Mouse (Mus musculus): Measurements from ENCODE around the gene Ttyh3.

Gene Ttyh3

DNA sequence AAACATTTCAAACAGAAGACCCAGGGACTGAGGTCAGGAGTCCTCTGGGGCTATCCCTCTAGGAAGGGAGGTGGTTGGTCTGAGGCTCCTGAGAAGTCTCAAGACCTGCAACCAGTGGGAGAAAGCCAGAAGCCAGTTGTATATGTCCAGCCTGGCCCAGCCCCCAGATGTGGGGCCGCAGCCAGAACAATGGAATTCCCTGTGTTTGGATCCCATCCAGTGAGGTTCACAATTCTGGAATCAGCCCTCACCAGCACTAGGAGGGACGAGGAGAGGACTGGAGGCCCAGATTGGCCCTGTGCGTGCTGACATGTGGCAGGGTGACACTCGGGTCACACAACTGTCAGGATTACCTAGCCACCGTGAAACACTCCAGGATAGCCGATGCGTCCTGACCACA, 3.8 kb upstream of the Ttyh3 start:
- no peak for DNase-seq (ENCODE audit: low spot score in 2 of 2)

DNA sequence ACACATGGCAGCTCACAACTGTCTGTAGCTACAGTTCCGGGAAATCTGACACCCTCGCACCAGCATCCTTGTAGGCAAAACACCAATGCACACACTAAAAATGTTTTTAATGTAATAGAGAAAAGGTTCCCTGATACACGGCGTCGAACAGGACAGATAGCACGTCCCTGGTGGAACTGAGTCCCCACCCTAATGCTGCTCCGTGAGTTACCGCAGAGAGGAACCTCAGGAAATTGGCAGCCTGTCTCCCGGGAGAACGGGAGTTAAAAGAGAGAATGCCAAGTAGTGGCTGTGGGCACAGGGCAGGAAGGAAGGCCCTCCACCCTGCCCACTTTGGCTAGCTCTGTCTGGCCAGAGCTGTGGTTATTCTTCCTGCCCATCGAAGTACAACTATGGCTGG, 2.4 kb upstream of the Ttyh3 start:
- DNase-seq (ENCODE audit: low spot score in 2 of 2), result no peak

DNA sequence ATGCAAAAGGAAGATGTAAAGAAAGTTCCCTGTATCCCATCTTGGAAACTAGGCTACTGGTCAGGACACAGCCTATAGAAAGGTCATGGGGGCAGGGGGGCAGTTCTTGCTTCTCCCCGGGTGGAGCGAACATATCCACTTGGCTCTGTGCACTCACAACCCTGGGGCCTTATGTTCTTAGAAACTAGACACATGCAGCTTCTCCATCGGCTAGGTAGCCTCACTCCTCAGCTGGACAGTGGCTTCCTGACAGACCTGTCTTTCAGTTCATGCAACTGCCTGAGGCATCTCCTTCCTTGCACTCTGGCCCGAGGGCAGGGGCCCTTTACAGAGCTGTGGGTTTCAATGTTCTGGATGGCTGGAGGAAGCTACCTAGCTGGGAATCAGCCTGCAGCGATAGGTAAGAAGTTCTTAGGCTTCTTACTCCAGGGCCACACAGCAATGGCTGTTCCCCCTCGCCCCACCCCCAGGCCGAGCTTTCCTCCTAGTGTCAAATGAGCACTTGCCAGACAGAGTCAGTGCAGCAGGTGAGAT, 1.1 kb upstream of the Ttyh3 start:
- DNase-seq (ENCODE audit: low spot score in 2 of 2), result no peak

DNA sequence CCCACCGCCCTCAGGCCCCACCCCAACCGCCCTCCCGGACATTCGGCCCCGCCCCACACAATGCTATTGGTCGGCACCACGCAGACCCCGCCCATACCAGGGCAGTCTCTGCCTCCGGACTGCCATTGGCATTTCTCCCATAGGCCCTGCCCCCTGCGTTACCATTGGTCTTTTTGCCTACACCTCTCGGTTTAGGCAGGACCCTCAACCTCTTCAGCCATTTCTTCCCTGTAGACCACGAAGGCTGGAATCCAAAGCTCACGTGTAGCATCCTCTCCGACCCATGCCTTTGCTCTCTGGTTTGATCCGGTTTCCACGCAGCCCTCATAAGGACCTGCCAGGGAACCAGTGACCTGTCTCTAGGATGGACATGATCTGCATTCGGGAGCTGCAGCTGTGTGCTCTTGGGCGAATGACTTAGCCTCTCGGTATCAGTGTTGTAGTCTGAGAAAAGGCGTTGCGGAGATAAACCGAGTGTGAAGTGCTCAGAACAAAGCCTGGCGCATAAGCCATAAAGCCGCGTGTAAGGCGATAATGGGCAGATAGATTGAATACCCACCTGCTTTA, 353 bp upstream of the Ttyh3 start:
- peak; percentile 92 to 96 for DNase-seq (ENCODE audit: low spot score in 2 of 2)

DNA sequence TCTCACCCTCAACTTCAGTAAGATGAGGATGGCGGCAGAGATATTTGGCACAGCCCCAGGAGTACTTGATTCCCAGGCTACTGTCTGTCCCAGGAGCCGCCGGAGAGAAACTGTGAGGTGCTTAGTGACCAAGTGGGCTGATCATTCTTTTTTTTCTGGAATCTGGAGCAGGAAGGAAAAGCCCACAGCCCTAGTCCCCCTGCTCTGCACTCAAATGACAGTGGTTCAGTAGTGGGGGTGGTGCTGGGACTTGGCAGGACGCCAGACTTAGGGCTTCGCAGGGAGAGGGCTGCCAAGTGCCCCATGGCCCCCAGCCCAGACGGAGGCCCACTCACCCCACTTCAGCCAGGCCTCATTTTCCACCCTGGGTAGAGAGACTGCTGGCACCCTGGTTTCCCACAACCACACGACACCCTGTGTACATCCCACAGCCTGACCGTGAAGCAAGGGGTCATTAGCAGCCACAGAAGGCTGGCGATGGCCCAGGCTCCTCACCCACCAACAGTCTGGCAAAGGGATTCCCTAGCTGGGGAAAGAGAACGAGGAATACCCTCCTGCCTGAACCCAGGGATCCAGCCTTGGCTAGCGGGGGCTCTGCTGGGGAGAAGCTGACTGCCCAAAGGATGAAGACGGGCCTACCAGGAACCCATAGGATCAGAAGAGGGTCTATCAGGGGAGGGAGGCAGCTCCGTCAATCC, 861 bp downstream of the Ttyh3 start:
- peak in 1 of 2 experiments; percentile 35 for DNase-seq (ENCODE audit: low spot score in 2 of 2)

DNA sequence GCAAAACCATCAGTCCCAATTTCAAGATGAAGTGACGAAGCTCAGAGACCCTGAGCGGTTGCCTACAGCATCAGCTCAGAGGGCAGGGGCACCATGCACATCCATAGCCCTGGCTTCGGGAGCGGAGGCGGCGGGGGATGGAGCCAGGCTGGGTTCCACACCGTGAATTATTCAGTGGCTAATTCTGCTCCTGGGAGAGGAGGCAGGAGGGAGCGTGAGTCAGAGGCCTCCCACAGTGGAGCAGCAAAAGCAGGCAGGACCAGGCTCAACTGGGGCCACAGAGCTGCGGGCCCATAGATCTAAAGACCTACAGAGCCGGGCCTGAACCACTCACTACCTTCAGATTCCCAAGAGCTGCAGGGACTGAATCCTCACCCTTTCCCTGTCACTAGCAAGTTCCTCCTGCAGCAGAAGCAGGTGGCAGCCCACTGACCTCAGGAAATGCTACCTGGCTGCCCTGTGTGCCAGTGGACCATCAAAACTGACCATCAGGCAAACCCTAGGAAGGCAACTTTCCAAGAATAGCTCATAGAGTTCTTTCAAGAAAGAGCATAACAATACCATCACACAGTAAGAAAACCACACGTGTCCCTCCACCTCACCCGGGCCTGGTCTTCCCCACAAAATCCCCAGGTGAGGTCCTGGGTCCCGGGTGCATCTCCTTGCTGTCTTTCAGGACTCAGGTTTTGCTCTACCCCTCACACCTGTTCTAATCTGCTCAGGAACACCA, 1.6 kb downstream of the Ttyh3 start:
- no peak for DNase-seq (ENCODE audit: low spot score in 2 of 2)

DNA sequence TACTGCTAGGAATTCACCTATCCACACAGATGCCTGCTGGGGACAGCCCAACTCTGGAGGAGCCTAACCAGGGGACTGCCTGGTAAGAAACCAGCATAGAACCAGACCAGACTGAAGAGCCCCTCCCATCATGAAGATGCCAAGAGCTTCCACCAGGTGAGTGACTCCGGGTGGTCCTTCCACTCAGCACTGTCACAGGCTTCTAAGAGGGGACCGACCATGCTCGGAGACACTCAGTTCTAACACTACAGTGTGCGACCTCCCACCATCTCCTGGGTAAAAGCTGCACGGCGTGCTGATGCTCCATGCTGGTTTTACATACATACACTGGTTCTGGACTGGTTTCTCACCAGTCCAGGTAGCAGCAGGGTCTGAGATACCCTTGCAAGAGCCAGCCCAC, 2.7 kb downstream of the Ttyh3 start:
- DNase-seq (ENCODE audit: low spot score in 2 of 2), result no peak

DNA sequence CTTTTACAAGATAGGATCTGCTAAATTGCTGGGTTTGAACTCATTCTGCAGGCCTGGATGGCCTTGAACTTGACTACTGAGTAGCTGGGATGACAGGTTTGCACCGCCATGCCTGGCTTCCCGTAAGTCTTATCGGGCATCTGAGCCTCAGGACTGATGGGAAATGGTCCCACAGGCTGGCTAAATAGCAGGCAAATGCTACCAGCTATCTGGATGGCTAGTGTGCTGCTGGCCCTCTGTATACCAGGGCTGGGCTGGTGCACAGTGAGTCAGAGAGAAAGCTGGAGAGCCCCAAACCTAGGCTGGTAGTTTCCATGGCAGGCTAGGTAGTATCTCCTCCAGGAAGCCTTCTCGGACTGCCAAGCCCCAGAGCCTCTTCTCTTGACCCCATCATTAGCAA, 3.4 kb downstream of the Ttyh3 start:
- no peak for DNase-seq (ENCODE audit: low spot score in 2 of 2)

DNA sequence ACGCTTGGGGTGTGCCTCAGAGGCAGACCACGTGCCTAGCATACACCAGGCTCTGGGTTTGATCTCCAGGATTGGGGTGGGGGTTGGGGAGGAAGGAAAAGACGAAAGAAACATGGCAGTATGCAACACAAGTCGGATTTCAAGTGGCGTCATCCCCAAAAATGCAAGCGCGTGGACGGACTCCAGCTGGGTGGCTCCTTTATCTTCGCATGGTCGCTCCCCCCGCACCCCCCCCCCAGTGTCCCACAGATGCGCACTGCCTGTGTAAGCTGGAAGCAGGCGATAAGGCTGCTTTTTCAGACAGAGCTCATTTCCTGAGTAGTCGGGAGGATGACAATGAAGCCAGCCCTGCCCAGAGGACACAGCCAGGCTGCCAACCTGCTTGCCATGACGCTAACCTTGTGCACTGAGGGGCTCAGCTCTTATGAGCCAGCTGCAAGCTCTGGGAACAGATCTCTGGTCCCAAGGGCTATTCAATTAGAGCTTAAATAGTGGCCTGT, 4.1 kb downstream of the Ttyh3 start:
- DNase-seq (ENCODE audit: low spot score in 2 of 2), result no peak

DNA sequence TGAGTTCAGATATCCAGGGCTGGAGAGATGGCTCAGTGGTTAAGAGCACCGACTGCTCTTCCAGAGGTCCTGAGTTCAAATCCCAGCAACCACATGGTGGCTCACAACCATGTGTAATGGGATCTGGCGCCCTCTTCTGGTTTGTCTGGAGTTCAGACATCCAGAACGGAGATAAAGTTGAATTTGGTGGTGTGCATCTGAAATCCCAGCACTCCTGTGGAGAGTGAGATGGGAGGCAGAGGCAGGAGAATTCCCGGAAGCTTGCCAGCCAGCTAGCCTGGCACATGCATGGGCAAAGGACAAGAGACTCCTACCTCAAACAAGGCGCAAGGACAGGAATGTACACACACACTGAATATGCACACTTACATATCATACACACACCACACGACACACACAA, 4.6 kb downstream of the Ttyh3 start:
- DNase-seq (ENCODE audit: low spot score in 2 of 2), result peak in 1 of 2 experiments; percentile 42

DNA sequence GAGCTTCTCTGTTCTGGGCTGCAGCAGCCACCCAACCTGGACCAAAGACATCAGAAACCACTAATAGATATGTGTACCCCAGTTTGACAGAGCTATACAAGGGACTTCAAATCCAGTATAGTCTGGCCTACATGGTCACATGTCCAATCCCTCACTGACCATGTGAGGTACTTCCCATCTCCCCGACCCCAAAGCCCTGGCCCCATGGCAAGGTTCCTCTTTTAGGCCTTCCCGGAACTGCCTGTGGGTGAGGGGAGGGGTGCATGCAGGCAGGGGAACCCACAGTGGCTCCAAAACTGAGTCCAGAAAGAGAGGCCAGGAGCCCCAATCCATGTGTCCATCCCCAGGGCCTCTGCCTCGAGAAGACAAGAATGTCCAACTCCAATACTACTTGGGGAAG, 6.8 kb downstream of the Ttyh3 start:
- peak in 1 of 2 experiments; percentile 60 for DNase-seq (ENCODE audit: low spot score in 2 of 2)

DNA sequence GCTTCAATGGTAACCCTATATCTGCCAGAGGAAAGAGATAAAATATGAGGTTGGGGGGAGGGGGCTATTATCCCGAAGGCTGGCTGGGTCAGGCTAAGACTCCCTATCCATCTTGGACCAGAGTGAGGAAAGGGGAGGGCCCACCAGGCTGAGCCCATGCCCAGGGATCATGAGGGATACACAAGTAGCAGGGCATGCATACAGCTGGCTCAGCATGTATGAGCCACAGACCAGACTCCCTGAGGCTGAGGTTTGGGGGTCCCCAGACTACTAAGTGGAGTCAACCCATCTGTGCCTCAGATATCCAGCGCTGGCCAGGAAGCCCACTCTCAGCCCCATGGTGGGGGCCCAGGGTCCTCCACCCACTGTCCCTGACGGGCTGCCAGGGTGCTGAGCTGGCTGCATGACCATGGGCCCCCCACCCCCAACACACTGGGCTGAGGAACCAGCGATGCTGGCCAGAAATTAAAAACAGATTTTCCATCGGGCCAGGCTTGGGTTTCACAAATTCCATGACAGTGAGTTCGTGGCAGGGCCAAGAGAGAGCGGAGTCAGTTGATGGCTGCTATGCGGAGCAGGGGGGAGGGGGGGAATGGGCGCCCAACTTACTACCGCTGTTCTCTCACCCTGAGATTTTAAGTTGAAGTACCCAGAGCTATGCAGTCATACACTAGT, 7.4 kb downstream of the Ttyh3 start:
- no peak for DNase-seq (ENCODE audit: low spot score in 2 of 2)

DNA sequence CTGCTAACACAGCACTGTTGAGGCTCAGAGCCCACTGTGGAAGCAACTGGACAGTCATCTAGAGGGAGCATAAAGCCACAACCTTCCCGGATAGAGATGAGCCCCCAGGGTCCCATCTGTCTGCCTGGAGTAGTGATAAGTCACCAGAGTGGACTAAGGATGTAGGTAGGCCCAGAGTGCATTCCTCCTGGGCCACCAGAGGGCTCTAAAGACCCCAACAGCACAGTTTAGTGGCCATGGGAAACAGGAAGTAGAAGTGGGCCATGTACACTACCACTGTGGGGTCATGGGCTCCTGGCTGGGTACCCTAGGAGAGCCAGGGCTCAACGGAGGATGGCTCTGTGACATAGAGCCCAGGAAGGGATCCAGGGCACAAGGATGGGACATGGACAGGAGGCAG, 8.0 kb downstream of the Ttyh3 start:
- no peak for DNase-seq (ENCODE audit: low spot score in 2 of 2)

DNA sequence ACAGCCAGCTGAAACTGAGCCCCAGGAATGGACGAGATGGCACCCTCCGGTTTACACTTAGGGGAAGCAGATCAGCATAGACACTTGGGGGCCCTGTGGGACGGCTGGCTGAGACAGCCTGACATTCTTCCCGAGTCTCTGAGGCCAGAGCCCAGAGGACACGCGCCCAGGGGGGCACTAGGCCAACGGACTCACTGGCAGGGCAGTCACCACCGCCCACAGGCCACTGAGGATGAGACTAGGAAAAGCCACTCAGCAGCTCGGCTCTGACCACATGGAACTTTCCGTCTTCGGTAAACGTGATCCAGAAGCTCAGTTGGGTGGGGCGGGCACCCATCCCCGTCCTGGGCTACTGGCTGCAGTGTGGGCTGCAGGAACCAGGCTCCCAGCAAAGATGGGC, 9.0 kb downstream of the Ttyh3 start:
- DNase-seq (ENCODE audit: low spot score in 2 of 2), result no peak

DNA sequence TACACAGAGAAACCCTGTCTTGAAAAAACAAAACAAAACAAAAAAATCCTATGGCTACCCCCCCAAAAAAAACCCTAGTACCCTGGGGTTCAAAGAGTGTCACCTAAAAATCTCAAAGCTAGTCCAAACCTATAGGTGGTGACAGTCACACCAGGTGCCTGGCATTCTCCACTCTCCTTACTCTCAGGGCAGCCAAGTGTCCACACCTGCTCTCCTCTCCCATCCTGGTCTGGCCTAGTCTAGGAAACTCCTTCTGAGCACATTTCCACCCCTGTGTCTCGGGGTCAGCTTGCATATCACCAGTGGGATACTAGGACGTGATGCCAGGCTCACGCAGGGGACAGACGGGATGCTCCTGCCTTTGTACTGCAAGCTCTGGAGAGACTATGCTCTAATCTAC, 9.5 kb downstream of the Ttyh3 start:
- no peak for DNase-seq (ENCODE audit: low spot score in 2 of 2)

DNA sequence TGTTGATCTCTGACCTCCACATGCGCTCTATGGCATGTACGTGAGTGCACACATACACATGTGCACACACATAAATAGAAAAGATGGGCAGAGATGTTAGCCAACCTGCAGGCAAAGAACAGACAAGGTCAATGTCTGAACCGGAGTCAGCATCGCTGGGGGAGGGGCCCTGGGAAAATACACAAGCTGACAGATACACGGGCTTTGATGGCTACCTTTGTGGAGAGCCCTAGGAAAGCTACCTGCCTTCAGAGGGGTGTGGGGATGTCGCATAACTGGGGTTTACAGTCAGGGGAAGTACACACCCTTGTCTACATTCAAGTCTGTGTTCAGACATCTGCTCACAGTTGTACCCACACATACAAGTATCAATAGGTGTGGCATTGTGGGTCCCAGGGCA, 10.3 kb downstream of the Ttyh3 start:
- no peak for DNase-seq (ENCODE audit: low spot score in 2 of 2)

DNA sequence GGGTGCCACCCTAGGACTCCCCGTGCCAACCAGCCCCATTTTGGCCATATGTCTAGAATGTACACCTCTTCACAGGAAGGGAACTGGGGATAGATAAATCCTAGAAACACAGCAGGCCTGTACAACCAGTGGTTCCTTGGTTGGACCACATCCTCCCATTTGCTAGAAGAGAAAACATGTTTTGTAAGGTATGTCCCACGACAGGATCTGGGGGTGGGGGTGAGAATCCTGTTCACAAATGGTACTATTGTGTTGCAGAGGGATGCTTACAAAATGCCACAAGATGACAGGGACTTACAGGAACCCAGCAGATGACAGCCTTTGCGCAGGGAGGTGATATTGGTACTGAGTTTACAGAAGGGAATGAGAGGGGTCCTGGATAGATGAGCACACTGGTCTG, 10.8 kb downstream of the Ttyh3 start:
- no peak for DNase-seq (ENCODE audit: low spot score in 2 of 2)

DNA sequence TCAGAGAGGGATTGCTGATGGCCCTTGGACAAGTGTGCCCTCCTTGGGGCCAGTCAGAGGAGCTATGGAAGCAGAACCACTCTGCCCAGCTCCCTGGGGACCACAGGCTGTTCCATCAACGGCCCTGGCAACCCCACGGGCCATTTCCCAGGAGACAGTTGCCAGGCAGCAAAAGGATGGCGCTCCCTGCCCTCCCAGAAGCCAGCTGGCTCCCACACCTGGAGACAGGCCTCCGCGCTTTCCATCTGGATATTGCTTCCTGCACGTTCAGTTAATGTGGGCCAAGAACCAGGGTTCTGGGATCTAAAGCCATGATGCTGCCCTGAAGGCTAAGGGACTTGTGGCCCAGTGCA, 11.8 kb downstream of the Ttyh3 start:
- no peak for DNase-seq (ENCODE audit: low spot score in 2 of 2)

DNA sequence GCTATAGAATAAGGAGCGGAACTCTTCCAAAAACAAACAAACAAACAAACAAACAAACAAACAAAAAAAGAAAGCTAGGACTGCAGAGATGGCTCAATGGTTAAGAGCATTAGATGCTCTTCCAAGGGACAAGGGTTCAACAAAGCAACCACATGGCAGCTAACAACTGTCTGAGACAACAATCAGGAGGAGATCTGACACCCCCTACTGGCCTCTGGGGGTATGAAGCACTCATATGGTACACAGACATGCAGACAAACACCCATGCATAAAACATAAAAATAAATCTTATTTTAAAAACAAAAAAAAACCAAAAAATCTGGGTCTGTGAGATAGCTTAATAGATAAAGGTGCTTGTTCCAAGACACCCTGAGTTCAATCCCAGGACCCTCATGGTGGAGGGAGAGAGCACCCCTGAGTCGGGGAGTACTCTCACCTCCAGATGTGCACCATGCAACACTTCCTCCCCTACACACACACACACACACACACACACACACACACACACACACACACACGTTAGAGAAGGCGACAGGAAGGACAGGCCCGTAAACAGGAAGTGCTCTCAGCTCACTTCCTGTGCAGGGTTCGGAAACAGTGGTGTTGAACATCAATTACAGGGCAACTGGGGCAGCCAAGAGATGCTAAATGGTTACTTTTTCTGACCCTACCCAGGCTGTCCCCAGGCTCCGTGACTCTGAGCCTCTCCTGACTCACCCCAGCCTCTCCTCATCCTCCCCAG, 12.3 kb downstream of the Ttyh3 start:
- peak; percentile 69 to 75 for DNase-seq (ENCODE audit: low spot score in 2 of 2)

DNA sequence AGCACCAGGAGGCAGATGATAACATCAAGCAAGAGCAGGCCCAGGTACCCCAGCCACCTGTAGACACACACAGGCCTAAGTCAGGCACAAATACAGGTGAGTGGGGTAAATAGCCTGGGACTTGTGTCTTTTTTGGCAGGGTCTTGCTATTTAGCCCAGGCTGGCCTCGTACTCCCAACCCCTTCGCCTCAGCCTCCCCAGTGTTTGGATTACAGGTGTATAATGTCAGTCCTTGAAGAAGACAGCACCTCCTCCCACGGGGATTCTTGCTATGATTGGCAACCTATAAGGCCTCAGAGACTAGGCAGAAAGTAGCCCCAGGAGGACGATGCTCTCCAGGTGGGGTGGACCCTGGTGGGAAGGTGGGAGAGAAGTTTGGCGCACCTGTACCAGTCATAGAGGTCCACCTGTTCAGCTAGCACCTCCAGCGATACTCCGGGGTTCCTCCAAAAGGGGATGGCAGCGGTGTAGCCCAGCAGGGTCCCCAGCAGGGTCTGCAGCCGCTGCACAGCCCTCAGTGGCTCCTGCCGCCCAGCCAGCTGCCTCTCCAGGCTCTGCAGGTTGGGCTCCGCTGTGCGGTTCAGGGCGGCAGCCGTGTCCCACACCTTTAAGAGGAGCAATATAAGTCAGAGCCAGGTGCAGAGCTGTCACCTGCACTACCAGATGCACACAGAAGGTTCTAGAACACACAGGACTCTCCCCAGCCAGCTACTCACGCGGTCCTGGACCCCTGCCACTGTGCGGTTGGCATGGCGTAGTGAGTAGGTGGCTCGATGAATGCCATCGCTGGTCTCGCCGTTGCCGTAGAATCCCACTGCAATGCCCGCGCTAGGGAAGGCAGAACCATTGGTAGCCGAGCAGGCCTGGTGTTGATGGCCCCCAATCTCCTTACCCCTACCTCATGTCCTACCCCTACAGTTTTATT, 13.8 kb downstream of the Ttyh3 start:
- DNase-seq (ENCODE audit: low spot score in 2 of 2), result no peak

DNA sequence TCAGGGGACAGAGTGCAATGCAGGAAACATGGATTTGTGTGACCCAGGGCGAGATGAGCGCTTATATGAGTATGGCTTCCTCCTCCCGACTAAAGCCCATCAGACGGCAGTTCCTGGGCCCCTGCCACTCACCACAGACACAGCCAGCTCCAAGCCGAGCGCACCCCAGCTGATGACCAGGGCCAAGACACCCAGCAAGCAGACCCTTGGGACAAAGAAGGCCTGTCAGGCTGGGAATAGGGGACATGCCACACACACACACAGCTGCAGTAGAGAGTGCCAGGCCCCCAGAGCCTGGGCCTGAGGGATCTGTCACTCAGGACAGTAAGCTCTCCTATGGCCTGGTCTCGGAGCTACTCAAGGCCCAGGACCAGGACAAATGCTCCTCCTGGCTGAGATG, 15.4 kb downstream of the Ttyh3 start:
- DNase-seq (ENCODE audit: low spot score in 2 of 2), result no peak
